Mouse (Mus musculus) cerebellum, adult 11-12 months (tissue): ENCODE results near the gene Ston1.

Experiments used
- DNase-seq: peaks from one replicate; pipeline ENCODE4 v3.0.0; 2022

Gene Ston1

GRCm38 (mm10) chr17:88696656-88697333, 99.3 kb downstream of the Ston1 start:
- DNase-seq = no peak

- DNase-seq = no peak
Measured at GRCm38 (mm10) chr17:88700901-88701300, 103.4 kb downstream of the Ston1 start.

GRCm38 (mm10) chr17:88702345-88702744, 104.9 kb downstream of the Ston1 start:
- DNase-seq = no peak

- DNase-seq = no peak
Measured at GRCm38 (mm10) chr17:88703112-88703511, 105.6 kb downstream of the Ston1 start.

DNA sequence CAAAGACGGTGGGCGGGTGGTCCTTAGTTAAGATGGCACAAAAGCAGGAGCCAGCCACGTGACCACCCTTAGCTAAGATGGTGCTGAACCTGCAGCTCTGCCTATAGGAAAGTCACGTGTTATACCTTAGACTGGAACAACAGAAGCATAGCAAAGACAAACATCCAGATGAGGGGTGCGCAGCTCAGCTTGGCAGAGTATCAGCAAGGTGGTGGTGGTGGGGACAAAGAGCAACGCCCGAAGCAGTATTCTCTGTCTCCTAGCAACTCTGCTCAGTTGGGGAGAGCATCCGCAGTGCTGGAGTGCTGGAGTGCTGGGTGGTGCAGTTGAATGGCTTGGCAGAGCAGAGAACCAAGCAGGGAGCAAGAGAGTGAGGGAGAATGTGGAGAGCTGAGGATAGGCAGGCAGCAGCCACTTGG, 108.8 kb downstream of the Ston1 start:
- no peak for DNase-seq
